Mouse (Mus musculus) CH12.LX (cell line): ENCODE measurements around the gene Rcvrn.

ENCODE experiments used
- BHLHE40 ChIP-seq: IDR thresholded peaks from 2 replicates; pipeline ENCODE4 v1.6.1; 2011; ENCODE audit warnings: mild to moderate bottlenecking, low read depth, low read length, improper control_type of control experiment
- CTCF ChIP-seq, 2 experiments: IDR thresholded peaks in 1 of 2; conservative IDR thresholded peaks in 1 of 2; 2 replicates each; pipeline ENCODE4 v1.5.1; 2011 to 2012; ENCODE audit warnings: low read depth in 2 of 2, low read length in 2 of 2, improper control_type of control experiment in 1 of 2, inconsistent platforms in 1 of 2, mild to moderate bottlenecking in 1 of 2, moderate library complexity in 1 of 2
- HCFC1 ChIP-seq: IDR thresholded peaks from 2 replicates; pipeline ENCODE4 v1.6.1; 2012; ENCODE audit warnings: low read depth, mild to moderate bottlenecking, inconsistent platforms, low read length, improper control_type of control experiment
- NELFE ChIP-seq: IDR thresholded peaks from 2 replicates; pipeline ENCODE4 v1.6.1; 2011; ENCODE audit warnings: low read depth, low read length, improper control_type of control experiment
- POLR2A ChIP-seq: IDR thresholded peaks from 2 replicates; pipeline ENCODE4 v1.6.1; 2011; ENCODE audit warnings: low read depth, mild to moderate bottlenecking, improper control_type of control experiment, low read length

- TF ChIP-seq BHLHE40 (no peak), POLR2A (no peak), NELFE (peak; percentile 38; the same call in 1 of the 2 replicates), HCFC1 (no peak), CTCF (conservative IDR thresholded peaks at IDR 0.05 in 1 of 2, IDR thresholded peaks at IDR 0.05 in 1 of 2; ENCODE audit: low read depth in 2 of 2, low read length in 2 of 2) (peak; percentile 67 to 98; a peak in 3 of 4 replicates)
Measured at GRCm38 (mm10) chr11:67675562-67676540, 19.3 kb upstream of the Rcvrn start.
